Mouse (Mus musculus) T-helper 17 cell (primary cell): ENCODE measurements at regions not wholly inside any gene's neighbourhood (a gene's known extent, or its start where the extent isn't known, plus 50 kb on each side); places are given as distances from the start of the nearest gene placed in this dataset.

Experiments used
- in situ Hi-C, 2 experiments: fragments of 300-600 bp; cut with MboI, MseI; formaldehyde crosslinking; loops; 1 replicate in 1 of 2; 2 replicates in 1 of 2; pipeline ENCODE4 v1.15.1; 2025; ENCODE audit warnings: high pct_unique_total_duplicates in 2 of 2

- in situ Hi-C loops: no loop called here
Measured at GRCm38 (mm10) chr3:99447361-99447760, 207.2 kb downstream of the Tbx15 start.

- in situ Hi-C loops: no loop called here
Measured at GRCm38 (mm10) chr3:99447813-99448212, 207.6 kb downstream of the Tbx15 start.

- in situ Hi-C loops: no loop called here
Measured at GRCm38 (mm10) chr3:99459036-99459863, 219.1 kb downstream of the Tbx15 start.

- in situ Hi-C loops: no loop called here
Measured at GRCm38 (mm10) chr3:99499980-99500379, 259.8 kb downstream of the Tbx15 start.

GRCm38 (mm10) chr3:99504772-99505171, 264.6 kb downstream of the Tbx15 start:
- in situ Hi-C loops: no loop called here

GRCm38 (mm10) chr3:99512250-99512649, 272.1 kb downstream of the Tbx15 start:
- in situ Hi-C loops: no loop called here

- in situ Hi-C loops: no loop called here
Measured at GRCm38 (mm10) chr3:99512933-99513332, 272.8 kb downstream of the Tbx15 start.

GRCm38 (mm10) chr3:99515751-99516150, 275.6 kb downstream of the Tbx15 start:
- in situ Hi-C loops: no loop called here

- in situ Hi-C loops: no loop called here
Measured at GRCm38 (mm10) chr3:99560917-99561316, 320.7 kb downstream of the Tbx15 start.

GRCm38 (mm10) chr3:99573335-99573976, 311.8 kb upstream of the Spag17 start:
- in situ Hi-C loops: no loop called here

- in situ Hi-C loops: no loop called here
Measured at GRCm38 (mm10) chr3:99573977-99574373, 311.2 kb upstream of the Spag17 start.

GRCm38 (mm10) chr3:99602679-99603078, 282.5 kb upstream of the Spag17 start:
- in situ Hi-C loops: no loop called here

- in situ Hi-C loops: no loop called here
Measured at GRCm38 (mm10) chr3:99632309-99632708, 252.9 kb upstream of the Spag17 start.

GRCm38 (mm10) chr3:99641343-99642106, 243.7 kb upstream of the Spag17 start:
- in situ Hi-C loops: no loop called here

GRCm38 (mm10) chr3:99644910-99645309, 240.3 kb upstream of the Spag17 start:
- in situ Hi-C loops: no loop called here

GRCm38 (mm10) chr3:99645318-99645717, 239.9 kb upstream of the Spag17 start:
- in situ Hi-C loops: no loop called here

GRCm38 (mm10) chr3:99657617-99658016, 227.6 kb upstream of the Spag17 start:
- in situ Hi-C loops: no loop called here

- in situ Hi-C loops: no loop called here
Measured at GRCm38 (mm10) chr3:99663783-99664182, 221.4 kb upstream of the Spag17 start.

- in situ Hi-C loops: no loop called here
Measured at GRCm38 (mm10) chr3:99665363-99665762, 219.8 kb upstream of the Spag17 start.

GRCm38 (mm10) chr3:99665902-99666768, 219.1 kb upstream of the Spag17 start:
- in situ Hi-C loops: no loop called here

GRCm38 (mm10) chr3:99674145-99674544, 211.1 kb upstream of the Spag17 start:
- in situ Hi-C loops: no loop called here
